Mouse (Mus musculus) cortical plate, adult 2 months (tissue): Measurements from ENCODE around the gene Sec24a. TPM values are rescaled to one million over a fixed set of nuclear protein-coding genes. Genes with fewer than 3 reads are reported as not detected.

ENCODE experiments used
- H3K27ac ChIP-seq: fragments of 200-500 bp; 2 replicates; pipeline ENCODE4 v1.5.1; 2012; ENCODE audit warnings: low read length, control low read depth, inconsistent platforms; ENCODE audit not compliant: insufficient read depth
- H3K4me1 ChIP-seq: fragments of 200-500 bp; 2 replicates; pipeline ENCODE4 v1.6.1; 2011; ENCODE audit warnings: low read length; ENCODE audit not compliant: control insufficient read depth, insufficient read depth
- H3K4me3 ChIP-seq: fragments of 200-500 bp; 2 replicates; pipeline ENCODE4 v1.5.1; 2011; ENCODE audit warnings: mild to moderate bottlenecking, low read length, control low read depth; ENCODE audit not compliant: insufficient read depth
- CTCF ChIP-seq: fragments of 200-500 bp; IDR thresholded peaks from 2 replicates; pipeline ENCODE4 v1.5.1; 2011; ENCODE audit warnings: mild to moderate bottlenecking, control low read depth, low read length; ENCODE audit not compliant: insufficient read depth; ENCODE audit errors: extremely low read depth
- POLR2A ChIP-seq: fragments of 200-500 bp; IDR thresholded peaks from 2 replicates; pipeline ENCODE4 v1.6.1; 2011; ENCODE audit warnings: mild to moderate bottlenecking, low read length, control low read depth; ENCODE audit not compliant: insufficient read depth; ENCODE audit errors: extremely low read depth
- polyA plus RNA-seq: library from polyadenylated mRNA; depleted of rRNA; stranded (reverse); fragments of >200 nt; gene quantifications from 2 replicates; pipeline ENCODE4 v1.2.3, GENCODE M21; 2012

The Sec24a gene
- polyA plus RNA-seq, 1 experiment, result 9.4 TPM

- Histone ChIP-seq H3K4me3 (no peak overlapping the region), H3K27ac (no peak overlapping the region), H3K4me1 (no peaks in the 10 kb centered on the region)
- TF ChIP-seq CTCF, result no peak
- no peak for TF ChIP-seq POLR2A
These were observed 110.5 kb downstream of the Sec24a start for GRCm38 (mm10) chr11:51652889-51653418.

- Histone ChIP-seq H3K4me1 (peaks cover 2% of the 10 kb centered on the region; the same call in 1 of the 2 replicates), H3K4me3 (peak within 1 kb of the TSS; percentile 66), H3K27ac (peak within 1 kb of the TSS; percentile 74)
- no peak for TF ChIP-seq CTCF
- TF ChIP-seq POLR2A, result no peak
These were observed 112.5 kb downstream of the Sec24a start, which contains the start of the genes N4bp3 and D930048N14Rik for GRCm38 (mm10) chr11:51650691-51651515. TSS of gene N4bp3 (minus strand) at chr11:51650842. TSS of gene D930048N14Rik (plus strand) at chr11:51650954.

- Histone ChIP-seq H3K27ac (peak overlapping the region; percentile 74), H3K4me1 (peaks cover 2% of the 10 kb centered on the region; the same call in 1 of the 2 replicates), H3K4me3 (peak overlapping the region; percentile 66)
- TF ChIP-seq POLR2A, result no peak
These were observed 113.2 kb downstream of the Sec24a start for GRCm38 (mm10) chr11:51650261-51650660.

- Histone ChIP-seq H3K27ac (no peak overlapping the region), H3K4me3 (peak overlapping the region; percentile 66), H3K4me1 (peaks cover 2% of the 10 kb centered on the region; the same call in 1 of the 2 replicates)
- TF ChIP-seq CTCF (no peak), POLR2A (peak; percentile 36; the same call in 1 of the 2 replicates)
These were observed 113.6 kb downstream of the Sec24a start for GRCm38 (mm10) chr11:51649889-51650199.

GRCm38 (mm10) chr11:51649111-51649888 is 114.1 kb downstream of the Sec24a start:
- H3K4me1 ChIP-seq, result peaks cover 2% of the 10 kb centered on the region; the same call in 1 of the 2 replicates
- no peak for TF ChIP-seq POLR2A
- no peak for TF ChIP-seq CTCF
- peak overlapping the region; percentile 66 for H3K4me3 ChIP-seq
- H3K27ac ChIP-seq, result peak overlapping the region; percentile 8; the same call in 1 of the 2 replicates

GRCm38 (mm10) chr11:51648566-51648965 is 114.9 kb downstream of the Sec24a start:
- Histone ChIP-seq H3K4me3 (no peak overlapping the region; the same call in 1 of the 2 replicates), H3K4me1 (peaks cover 2% of the 10 kb centered on the region; the same call in 1 of the 2 replicates), H3K27ac (0 out of 2 replicates have a peak overlapping the region, but pooled peaks have one; percentile 8)
- TF ChIP-seq CTCF, result no peak
- no peak for TF ChIP-seq POLR2A

GRCm38 (mm10) chr11:51646751-51647667 is 116.4 kb downstream of the Sec24a start:
- 0 out of 2 replicates have a peak overlapping the region, but pooled peaks have one; percentile 32 for H3K27ac ChIP-seq
- no peak for TF ChIP-seq POLR2A
- TF ChIP-seq CTCF, result no peak
- peaks cover 2% of the 10 kb centered on the region; the same call in 1 of the 2 replicates for H3K4me1 ChIP-seq
- no peak overlapping the region for H3K4me3 ChIP-seq

GRCm38 (mm10) chr11:51646245-51646644 is 117.2 kb downstream of the Sec24a start:
- Histone ChIP-seq H3K27ac (no peak overlapping the region), H3K4me3 (no peak overlapping the region), H3K4me1 (peaks cover 2% of the 10 kb centered on the region; the same call in 1 of the 2 replicates)
- no peak for TF ChIP-seq CTCF
- TF ChIP-seq POLR2A, result no peak

GRCm38 (mm10) chr11:51645293-51645692 is 118.1 kb downstream of the Sec24a start:
- TF ChIP-seq POLR2A (no peak), CTCF (no peak)
- no peak overlapping the region for H3K4me3 ChIP-seq
- no peak overlapping the region for H3K27ac ChIP-seq
- H3K4me1 ChIP-seq, result peaks cover 2% of the 10 kb centered on the region; the same call in 1 of the 2 replicates
